Mouse (Mus musculus): ENCODE data around the gene Ube2q2. TPM values are rescaled to one million over a fixed set of nuclear protein-coding genes. Genes with fewer than 3 reads are reported as not detected.

The Ube2q2 gene
- total and polyA plus RNA-seq, 3 experiments, result 7.8 to 29.5 (median 25.3) TPM

GRCm38 (mm10) chr9:55255056-55255455 is 106.4 kb downstream of the Ube2q2 start:
- 50% methylated on average over 5 of the region's 5 CpGs for WGBS
- no peak overlapping the region for H3K9ac ChIP-seq (ENCODE audit: low read depth, low read length)
- no peaks in the 10 kb centered on the region for H3K79me2 ChIP-seq (replicated peaks; ENCODE audit: control insufficient read depth, insufficient read depth, low read length)
- no peaks in the 10 kb centered on the region for H3K27me3 ChIP-seq (ENCODE audit: control insufficient read depth, insufficient read depth, low read length)
- no peak for DNase-seq
- no peaks in the 10 kb centered on the region; the same call in 1 of the 2 replicates for H3K36me3 ChIP-seq (ENCODE audit: control insufficient read depth, insufficient read depth, low read length)
- H3K27ac ChIP-seq, result peak overlapping the region; percentile 5; the same call in 1 of the 2 replicates
- TF ChIP-seq CTCF (IDR thresholded peaks at IDR 0.05) (no peak), POLR2A (IDR thresholded peaks at IDR 0.05; ENCODE audit: insufficient read depth, low read depth, low read length) (no peak), EP300 (IDR thresholded peaks at IDR 0.05; ENCODE audit: insufficient read depth, low read depth, low read length) (no peak)
- H3K4me1 ChIP-seq (ENCODE audit: control insufficient read depth, insufficient read depth, low read length), result peaks cover 9% of the 10 kb centered on the region
- H3K4me3 ChIP-seq, result no peak overlapping the region
- intact Hi-C loops (cut with DNase I), result no loop called here

GRCm38 (mm10) chr9:55255604-55256003 is 107.0 kb downstream of the Ube2q2 start:
- intact Hi-C loops (cut with DNase I), result no loop called here
- no peak overlapping the region for H3K9ac ChIP-seq (ENCODE audit: low read depth, low read length)
- H3K4me1 ChIP-seq (ENCODE audit: control insufficient read depth, insufficient read depth, low read length), result peaks cover 6% of the 10 kb centered on the region
- peak in 1 of 2 experiments; percentile 39 for DNase-seq
- H3K27me3 ChIP-seq (ENCODE audit: control insufficient read depth, insufficient read depth, low read length), result no peaks in the 10 kb centered on the region
- H3K36me3 ChIP-seq (ENCODE audit: control insufficient read depth, insufficient read depth, low read length), result no peaks in the 10 kb centered on the region; the same call in 1 of the 2 replicates
- H3K79me2 ChIP-seq (replicated peaks; ENCODE audit: control insufficient read depth, insufficient read depth, low read length), result no peaks in the 10 kb centered on the region
- WGBS, result 31% methylated on average over 4 of the region's 4 CpGs
- H3K27ac ChIP-seq, result peak overlapping the region; percentile 47
- TF ChIP-seq EP300 (IDR thresholded peaks at IDR 0.05; ENCODE audit: insufficient read depth, low read depth, low read length), result 0 out of 2 replicates have a peak, but pooled peaks have one; percentile 19
- no peak for TF ChIP-seq POLR2A (IDR thresholded peaks at IDR 0.05; ENCODE audit: insufficient read depth, low read depth, low read length)
- H3K4me3 ChIP-seq, result no peak overlapping the region

DNA sequence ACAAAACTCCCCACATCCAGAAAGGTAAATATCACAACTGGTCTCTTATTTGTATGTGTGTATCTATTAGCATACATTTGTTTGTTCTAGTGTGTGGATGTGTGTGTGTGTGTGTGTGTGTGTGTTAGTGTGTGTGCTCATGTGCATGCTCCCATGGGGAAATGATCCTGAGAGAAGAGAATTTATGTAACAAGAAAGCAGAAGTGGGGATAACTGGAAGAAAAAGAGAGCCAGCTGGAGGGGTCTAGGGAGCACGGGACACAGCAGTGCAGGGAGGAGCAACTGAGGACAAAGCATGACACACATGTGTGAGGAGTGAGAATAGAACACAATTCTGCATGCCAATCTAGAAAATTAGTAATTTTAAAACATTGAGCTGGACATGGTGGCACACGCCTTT is 108.5 kb downstream of the Ube2q2 start:
- 91% methylated on average over 2 of the region's 2 CpGs for whole genome bisulfite sequencing
- intact Hi-C loops (cut with DNase I), result no loop called here
- Histone ChIP-seq H3K9ac (ENCODE audit: low read depth, low read length) (no peak overlapping the region), H3K4me1 (ENCODE audit: control insufficient read depth, insufficient read depth, low read length) (peaks cover 6% of the 10 kb centered on the region), H3K27ac (no peak overlapping the region), H3K79me2 (replicated peaks; ENCODE audit: control insufficient read depth, insufficient read depth, low read length) (no peaks in the 10 kb centered on the region), H3K27me3 (ENCODE audit: control insufficient read depth, insufficient read depth, low read length) (no peaks in the 10 kb centered on the region), H3K4me3 (no peak overlapping the region), H3K36me3 (ENCODE audit: control insufficient read depth, insufficient read depth, low read length) (no peaks in the 10 kb centered on the region; the same call in 1 of the 2 replicates)
- no peak for DNase-seq
- TF ChIP-seq EP300 (IDR thresholded peaks at IDR 0.05; ENCODE audit: insufficient read depth, low read depth, low read length), result no peak
- TF ChIP-seq CTCF (IDR thresholded peaks at IDR 0.05), result no peak
- no peak for TF ChIP-seq POLR2A (IDR thresholded peaks at IDR 0.05; ENCODE audit: insufficient read depth, low read depth, low read length)

Other genes with a start within 250 kb of the Ube2q2 start
- 1 to 10 TPM in 1 of 2 experiments, under 1 TPM in 1; 0.99 to 1.1 TPM for gene Hykk, start 231.6 kb upstream of the Ube2q2 start, total RNA-seq (2021)
- 0.55 and 1.1 TPM in 2 replicates for gene Hykk, start 231.6 kb upstream of the Ube2q2 start, polyA plus RNA-seq (2012; rRNA removed)
- gene Psma4, start 198.1 kb upstream of the Ube2q2 start, total RNA-seq (2021), result 100 to 1,000 TPM; 110 to 127 TPM
- gene Psma4, start 198.1 kb upstream of the Ube2q2 start, polyA plus RNA-seq (2012; rRNA removed), result 87.1 and 167 TPM in 2 replicates
- not detected for gene AY074887, start 197.9 kb upstream of the Ube2q2 start, total RNA-seq (2021)
- not detected in 2 replicates for gene AY074887, start 197.9 kb upstream of the Ube2q2 start, polyA plus RNA-seq (2012; rRNA removed)
- gene Chrna5, start 168.0 kb upstream of the Ube2q2 start, total RNA-seq (2021), result not detected
- gene Chrna5, start 168.0 kb upstream of the Ube2q2 start, polyA plus RNA-seq (2012; rRNA removed), result 0.15 TPM in 1 of 2 replicates, not detected in the other
- gene Chrna3, start 122.3 kb upstream of the Ube2q2 start, total RNA-seq (2021), result under 1 TPM in 1 of 2 experiments, not detected in 1; 0.11 TPM
- gene Chrna3, start 122.3 kb upstream of the Ube2q2 start, polyA plus RNA-seq (2012; rRNA removed), result 0.37 and 1.2 TPM in 2 replicates
- gene Chrnb4, start 100.1 kb upstream of the Ube2q2 start, total RNA-seq (2021), result under 1 TPM; 0.05 to 0.08 TPM
- 0.32 and 0.33 TPM in 2 replicates for gene Chrnb4, start 100.1 kb upstream of the Ube2q2 start, polyA plus RNA-seq (2012; rRNA removed)
- gene Fbxo22, start 60.1 kb downstream of the Ube2q2 start, total RNA-seq (2021), result 10 to 100 TPM; 31.4 to 34.7 TPM
- 12.9 and 20.7 TPM in 2 replicates for gene Fbxo22, start 60.1 kb downstream of the Ube2q2 start, polyA plus RNA-seq (2012; rRNA removed)
- gene Nrg4, start 178.0 kb downstream of the Ube2q2 start, total RNA-seq (2021), result 1 to 10 TPM; 1.5 to 2.3 TPM
- 3.9 and 7.6 TPM in 2 replicates for gene Nrg4, start 178.0 kb downstream of the Ube2q2 start, polyA plus RNA-seq (2012; rRNA removed)
- 1 to 10 TPM; 1.5 to 2.0 TPM for gene Tmem266, start 178.1 kb downstream of the Ube2q2 start, total RNA-seq (2021)
- gene Tmem266, start 178.1 kb downstream of the Ube2q2 start, polyA plus RNA-seq (2012; rRNA removed), result 2.5 and 3.3 TPM in 2 replicates